Mouse (Mus musculus): ENCODE data around the gene Pik3cb. TPM values are rescaled to one million over a fixed set of nuclear protein-coding genes. Genes with fewer than 3 reads are reported as not detected.

Gene Pik3cb
- polyA plus RNA-seq, 1 experiment from 2014 or later: 3.2 TPM

DNA sequence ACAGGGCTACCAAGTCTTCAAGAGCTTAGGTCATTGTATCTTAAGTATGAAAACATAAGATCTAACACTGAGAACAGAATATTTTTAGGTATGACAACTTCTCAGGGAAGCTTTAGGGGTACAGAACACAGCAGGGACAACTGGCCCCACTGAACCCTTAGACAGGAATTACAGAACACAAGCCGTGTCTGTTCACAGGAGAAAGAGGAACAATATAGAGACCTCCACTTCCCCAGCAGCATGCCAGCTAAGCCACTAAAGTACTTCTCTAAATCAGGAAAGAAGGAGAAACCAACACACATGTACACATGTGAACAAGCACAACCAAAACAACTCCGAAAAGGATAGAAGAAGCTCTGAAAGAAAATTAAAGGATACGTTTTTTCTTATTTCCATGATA, 30.8 kb downstream of the Pik3cb start:
- Histone ChIP-seq H3K36me3 (peaks cover 16% of the 10 kb centered on the region), H3K9me3 (peaks cover 9% of the 10 kb centered on the region), H3K27ac (no peak overlapping the region), H3K4me1 (replicated peaks) (peaks cover 18% of the 10 kb centered on the region), H3K9ac (no peak overlapping the region), H3K4me2 (no peak overlapping the region), H3K27me3 (no peaks in the 10 kb centered on the region), H3K4me3 (no peak overlapping the region)
- WGBS: 78% methylated on average over 3 of the region's 3 CpGs
- no peak for ATAC-seq (ENCODE audit: low FRiP score)

DNA sequence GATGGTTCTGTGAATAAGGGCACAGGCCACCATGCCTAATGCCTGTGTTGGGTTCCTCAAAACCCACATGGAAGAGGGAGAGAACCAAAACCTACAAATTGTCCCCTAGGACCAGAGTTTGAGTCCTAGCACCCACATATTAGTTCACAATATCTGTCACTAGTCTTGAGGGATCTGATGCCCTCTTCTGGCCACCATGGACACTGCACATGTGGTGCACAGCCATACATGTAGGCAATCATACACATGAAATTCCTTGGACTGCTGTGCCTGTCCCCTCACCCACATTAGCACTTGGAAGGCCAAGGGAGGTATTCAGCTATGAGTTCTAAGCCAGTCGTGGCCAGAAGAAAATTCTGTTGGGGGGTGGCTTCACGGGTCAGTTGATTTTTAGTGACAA, 36.0 kb downstream of the Pik3cb start:
- H3K27ac ChIP-seq: no peak overlapping the region

GRCm38 (mm10) chr9:99103865-99104264, 36.6 kb downstream of the Pik3cb start:
- Histone ChIP-seq H3K4me1 (replicated peaks) (0 out of 2 replicates have a peak, but pooled peaks cover 2% of the 10 kb centered on the region), H3K9me3 (peaks cover 9% of the 10 kb centered on the region), H3K36me3 (peaks cover 22% of the 10 kb centered on the region), H3K9ac (no peak overlapping the region), H3K4me3 (no peak overlapping the region), H3K27ac (no peak overlapping the region), H3K4me2 (no peak overlapping the region), H3K27me3 (no peaks in the 10 kb centered on the region)
- 94% methylated on average over 3 of the region's 3 CpGs for WGBS
- ATAC-seq (ENCODE audit: low FRiP score): no peak

More for the DNA sequence above, 36.0 kb downstream of the Pik3cb start:
- no peak for ATAC-seq (ENCODE audit: low FRiP score)
- H3K27me3 ChIP-seq: no peaks in the 10 kb centered on the region
- H3K4me1 ChIP-seq (replicated peaks): no peaks in the 10 kb centered on the region
- peaks cover 9% of the 10 kb centered on the region for H3K9me3 ChIP-seq
- no peak overlapping the region for H3K4me2 ChIP-seq
- peaks cover 22% of the 10 kb centered on the region for H3K36me3 ChIP-seq
- H3K4me3 ChIP-seq: no peak overlapping the region
- WGBS: 94% methylated on average over 2 of the region's 2 CpGs
- no peak overlapping the region for H3K9ac ChIP-seq

GRCm38 (mm10) chr9:99098482-99099129, 41.8 kb downstream of the Pik3cb start:
- Histone ChIP-seq H3K4me2 (no peak overlapping the region), H3K27ac (no peak overlapping the region), H3K9ac (no peak overlapping the region), H3K36me3 (peaks cover 4% of the 10 kb centered on the region; the same call in 1 of the 2 replicates), H3K4me3 (no peak overlapping the region), H3K27me3 (no peaks in the 10 kb centered on the region), H3K4me1 (replicated peaks) (0 out of 2 replicates have a peak, but pooled peaks cover 8% of the 10 kb centered on the region), H3K9me3 (no peaks in the 10 kb centered on the region)
- 57% methylated on average over 11 of the region's 11 CpGs for WGBS
- no peak for ATAC-seq (ENCODE audit: low FRiP score)

- no peak for ATAC-seq (ENCODE audit: low FRiP score)
Measured at GRCm38 (mm10) chr9:99097668-99098067, 42.8 kb downstream of the Pik3cb start.

GRCm38 (mm10) chr9:99095192-99095591, 45.2 kb downstream of the Pik3cb start:
- no peak overlapping the region for H3K4me2 ChIP-seq
- 91% methylated on average over 7 of the region's 7 CpGs for WGBS
- no peak overlapping the region for H3K9ac ChIP-seq
- no peaks in the 10 kb centered on the region for H3K9me3 ChIP-seq
- no peak for ATAC-seq (ENCODE audit: low FRiP score)
- H3K4me1 ChIP-seq (replicated peaks): 0 out of 2 replicates have a peak, but pooled peaks cover 8% of the 10 kb centered on the region
- peaks cover 10% of the 10 kb centered on the region; the same call in 1 of the 2 replicates for H3K36me3 ChIP-seq
- H3K27me3 ChIP-seq: no peaks in the 10 kb centered on the region
- no peak overlapping the region for H3K4me3 ChIP-seq
- no peak overlapping the region for H3K27ac ChIP-seq

More at GRCm38 (mm10) chr9:99097668-99098067, 42.8 kb downstream of the Pik3cb start:
- 50% methylated on average over 1 of the region's 1 CpGs for WGBS
- Histone ChIP-seq H3K9me3 (no peaks in the 10 kb centered on the region), H3K4me2 (no peak overlapping the region), H3K27ac (no peak overlapping the region), H3K9ac (no peak overlapping the region), H3K4me3 (no peak overlapping the region), H3K27me3 (no peaks in the 10 kb centered on the region), H3K4me1 (replicated peaks) (0 out of 2 replicates have a peak, but pooled peaks cover 8% of the 10 kb centered on the region), H3K36me3 (peaks cover 5% of the 10 kb centered on the region; the same call in 1 of the 2 replicates)

- no peaks in the 10 kb centered on the region for H3K27me3 ChIP-seq
- H3K4me3 ChIP-seq: no peak overlapping the region
- H3K4me1 ChIP-seq (replicated peaks): no peaks in the 10 kb centered on the region
- no peak overlapping the region for H3K27ac ChIP-seq
- no peak overlapping the region for H3K9ac ChIP-seq
- ATAC-seq (ENCODE audit: low FRiP score): no peak
- no peak overlapping the region for H3K4me2 ChIP-seq
- peaks cover 24% of the 10 kb centered on the region for H3K36me3 ChIP-seq
- WGBS: 85% methylated on average over 4 of the region's 4 CpGs
- H3K9me3 ChIP-seq: no peaks in the 10 kb centered on the region
Measured at GRCm38 (mm10) chr9:99090546-99090945, 49.9 kb downstream of the Pik3cb start.

DNA sequence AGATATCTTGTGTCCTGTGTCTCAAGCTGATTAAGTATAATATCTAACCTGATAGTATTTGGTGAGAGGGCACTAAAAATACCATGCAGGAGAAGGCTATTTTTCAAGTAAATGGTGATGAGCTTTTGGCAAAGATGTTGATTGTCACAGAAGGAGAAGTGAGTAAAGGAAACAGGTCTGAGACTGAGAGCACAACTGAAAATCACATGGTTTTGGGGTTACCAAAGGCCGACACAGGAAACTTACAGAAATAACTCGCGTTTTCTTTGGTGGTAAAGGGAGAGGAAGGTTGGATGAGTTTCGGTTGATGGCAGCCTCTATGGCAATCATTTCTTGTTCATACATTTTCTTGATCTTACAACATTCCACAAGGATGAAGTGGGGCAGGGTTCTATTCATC, 50.5 kb downstream of the Pik3cb start:
- Histone ChIP-seq H3K27me3 (no peaks in the 10 kb centered on the region), H3K27ac (no peak overlapping the region), H3K9ac (no peak overlapping the region), H3K4me1 (replicated peaks) (no peaks in the 10 kb centered on the region), H3K4me3 (no peak overlapping the region), H3K9me3 (no peaks in the 10 kb centered on the region), H3K36me3 (peaks cover 24% of the 10 kb centered on the region), H3K4me2 (no peak overlapping the region)
- WGBS: 92% methylated on average over 4 of the region's 4 CpGs
- no peak for ATAC-seq (ENCODE audit: low FRiP score)

- Histone ChIP-seq H3K27me3 (no peaks in the 10 kb centered on the region), H3K9ac (no peak overlapping the region), H3K4me2 (no peak overlapping the region), H3K27ac (no peak overlapping the region), H3K36me3 (peaks cover 19% of the 10 kb centered on the region; the same call in 1 of the 2 replicates), H3K9me3 (no peaks in the 10 kb centered on the region), H3K4me3 (no peak overlapping the region), H3K4me1 (replicated peaks) (no peaks in the 10 kb centered on the region)
- WGBS: 93% methylated on average over 5 of the region's 5 CpGs
- ATAC-seq (ENCODE audit: low FRiP score): no peak
Measured at GRCm38 (mm10) chr9:99081718-99082117, 58.7 kb downstream of the Pik3cb start.

DNA sequence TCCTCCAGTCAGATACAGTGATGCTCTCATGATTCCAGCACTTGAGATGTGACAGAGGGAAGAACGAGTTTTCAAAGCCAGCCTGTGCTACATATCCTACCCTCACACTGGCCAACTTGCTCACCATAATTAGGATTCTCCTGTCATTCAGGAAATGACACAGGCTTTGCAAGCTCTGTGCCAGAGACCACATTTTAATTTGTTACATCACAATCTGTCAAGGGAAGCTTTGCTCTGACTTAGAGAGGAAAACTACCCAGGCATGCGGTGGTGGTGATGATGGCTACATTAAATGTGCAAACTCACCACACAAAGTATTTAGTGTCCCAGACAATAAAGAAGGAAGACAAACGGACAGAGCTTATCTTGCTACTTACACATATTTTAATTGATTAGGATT, 59.1 kb downstream of the Pik3cb start:
- no peaks in the 10 kb centered on the region for H3K9me3 ChIP-seq
- WGBS: 92% methylated on average over 3 of the region's 3 CpGs
- H3K4me1 ChIP-seq (replicated peaks): no peaks in the 10 kb centered on the region
- H3K4me2 ChIP-seq: no peak overlapping the region
- no peak overlapping the region for H3K9ac ChIP-seq
- H3K27me3 ChIP-seq: no peaks in the 10 kb centered on the region
- no peak overlapping the region for H3K4me3 ChIP-seq
- H3K27ac ChIP-seq: no peak overlapping the region
- no peak for ATAC-seq (ENCODE audit: low FRiP score)
- peaks cover 19% of the 10 kb centered on the region; the same call in 1 of the 2 replicates for H3K36me3 ChIP-seq

DNA sequence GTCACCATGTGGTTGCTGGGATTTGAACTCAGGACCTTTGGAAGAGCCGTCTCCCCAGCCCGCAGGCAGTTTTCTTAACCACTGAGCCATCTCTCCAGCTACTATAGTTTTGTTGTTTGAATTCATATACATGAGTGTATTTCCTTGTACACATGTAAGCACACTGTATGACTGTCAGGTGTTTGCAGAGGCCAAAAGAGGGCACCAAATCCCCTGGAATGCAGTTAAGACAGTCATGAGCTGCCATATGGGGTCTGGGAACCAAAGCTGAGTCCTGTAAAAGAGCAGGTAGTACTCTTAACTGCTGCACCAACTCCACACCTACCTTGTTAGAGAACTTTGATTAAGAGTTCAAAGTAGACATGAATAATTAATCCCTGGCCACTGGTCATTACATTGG, 59.8 kb downstream of the Pik3cb start:
- Histone ChIP-seq H3K4me1 (replicated peaks) (no peaks in the 10 kb centered on the region), H3K4me2 (no peak overlapping the region), H3K27ac (no peak overlapping the region), H3K27me3 (no peaks in the 10 kb centered on the region), H3K9ac (no peak overlapping the region), H3K4me3 (no peak overlapping the region), H3K36me3 (peaks cover 19% of the 10 kb centered on the region; the same call in 1 of the 2 replicates), H3K9me3 (no peaks in the 10 kb centered on the region)
- 98% methylated on average over 2 of the region's 2 CpGs for WGBS
- ATAC-seq (ENCODE audit: low FRiP score): no peak

GRCm38 (mm10) chr9:99074462-99074861, 66.0 kb downstream of the Pik3cb start:
- Histone ChIP-seq H3K27ac (no peak overlapping the region), H3K27me3 (no peaks in the 10 kb centered on the region), H3K36me3 (peaks cover 13% of the 10 kb centered on the region), H3K9me3 (no peaks in the 10 kb centered on the region), H3K4me2 (no peak overlapping the region), H3K9ac (no peak overlapping the region), H3K4me3 (no peak overlapping the region), H3K4me1 (replicated peaks) (no peaks in the 10 kb centered on the region)
- 75% methylated on average over 2 of the region's 2 CpGs for WGBS
- ATAC-seq (ENCODE audit: low FRiP score): no peak

DNA sequence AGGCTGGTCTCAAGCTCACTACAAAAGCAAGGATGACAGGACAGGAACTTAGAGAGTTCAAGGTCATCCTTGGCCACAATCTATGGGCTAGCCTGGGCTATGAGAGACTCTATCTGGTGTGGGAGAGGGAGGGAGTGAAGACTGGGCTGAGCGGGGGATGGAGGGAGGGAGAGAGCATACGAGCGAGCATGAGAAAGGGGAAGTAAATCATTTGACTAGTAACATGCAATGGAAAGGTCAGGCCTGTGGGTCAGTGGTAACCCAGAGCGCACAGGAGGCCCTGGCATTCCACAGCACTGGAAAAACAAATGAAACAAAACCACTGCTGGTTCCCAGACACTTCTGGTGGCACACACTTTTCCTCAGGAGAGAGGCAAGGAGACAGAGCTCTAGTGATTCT, 67.9 kb downstream of the Pik3cb start:
- 59% methylated on average over 4 of the region's 4 CpGs for WGBS
- no peaks in the 10 kb centered on the region for H3K4me1 ChIP-seq (replicated peaks)
- H3K27ac ChIP-seq: no peak overlapping the region
- no peak overlapping the region for H3K4me3 ChIP-seq
- no peak for ATAC-seq (ENCODE audit: low FRiP score)
- H3K4me2 ChIP-seq: no peak overlapping the region
- H3K36me3 ChIP-seq: peaks cover 13% of the 10 kb centered on the region
- H3K27me3 ChIP-seq: no peaks in the 10 kb centered on the region
- H3K9ac ChIP-seq: no peak overlapping the region
- H3K9me3 ChIP-seq: no peaks in the 10 kb centered on the region

Data from hindbrain, embryonic 13.5 days (tissue).